Mouse (Mus musculus) limb, embryonic 12.5 days (tissue): ENCODE results near the gene Fxyd3. TPM values are rescaled to one million over a fixed set of nuclear protein-coding genes. Genes with fewer than 3 reads are reported as not detected.

Experiments
- ATAC-seq: fragments of 200-750 bp; cut with Nextera tagmentation; 2 replicates; pipeline ENCODE4 v1.8.0; 2017; ENCODE audit warnings: low read depth, moderate TSS enrichment; ENCODE audit not compliant: insufficient number of reproducible peaks, insufficient read depth, low FRiP score, low TSS enrichment
- H3K27ac ChIP-seq: fragments of 300-500 bp; sonication (generic); 2 replicates; pipeline ENCODE4 v1.5.1; 2016; ENCODE audit warnings: mild to moderate bottlenecking, moderate library complexity
- H3K27me3 ChIP-seq: fragments of 300-500 bp; sonication (generic); 2 replicates; pipeline ENCODE4 v1.6.1; 2016; ENCODE audit warnings: mild to moderate bottlenecking, moderate library complexity
- H3K36me3 ChIP-seq: fragments of 300-500 bp; sonication (generic); 2 replicates; pipeline ENCODE4 v1.6.1; 2016; ENCODE audit warnings: mild to moderate bottlenecking, moderate library complexity
- H3K4me1 ChIP-seq: fragments of 300-500 bp; sonication (generic); replicated peaks from 2 replicates; pipeline ENCODE4 v1.6.1; 2016
- H3K4me2 ChIP-seq: fragments of 300-500 bp; sonication (generic); 2 replicates; pipeline ENCODE4 v1.6.1; 2016; ENCODE audit warnings: mild to moderate bottlenecking, moderate library complexity
- H3K4me3 ChIP-seq: fragments of 300-500 bp; sonication (generic); replicated peaks from 2 replicates; pipeline ENCODE4 v1.5.1; 2016; ENCODE audit warnings: mild to moderate bottlenecking
- H3K9ac ChIP-seq: fragments of 300-500 bp; sonication (generic); replicated peaks from 2 replicates; pipeline ENCODE4 v1.6.1; 2016; ENCODE audit warnings: mild to moderate bottlenecking, moderate library complexity
- H3K9me3 ChIP-seq: fragments of 300-500 bp; sonication (generic); 2 replicates; pipeline ENCODE4 v1.6.1; 2016; ENCODE audit warnings: mild to moderate bottlenecking, moderate library complexity
- WGBS: fragments of 180-500 bp; shearing (Covaris S2); methylation state at CpG from one replicate; pipeline ENCODE4 v1.1.7; 2016; 5-methylcytosine and 5-hydroxymethylcytosine counted together
- polyA plus RNA-seq: library from polyadenylated mRNA; unstranded; fragments of >200 nt; fragmentation: Nextera tagmentation; extraction: Ambion mirVana; gene quantifications from 2 replicates; pipeline ENCODE4 v1.2.1, GENCODE M21; 2016

Fxyd3 gene
- polyA plus RNA-seq, 1 experiment from 2014 or later, result 18.3 TPM

DNA sequence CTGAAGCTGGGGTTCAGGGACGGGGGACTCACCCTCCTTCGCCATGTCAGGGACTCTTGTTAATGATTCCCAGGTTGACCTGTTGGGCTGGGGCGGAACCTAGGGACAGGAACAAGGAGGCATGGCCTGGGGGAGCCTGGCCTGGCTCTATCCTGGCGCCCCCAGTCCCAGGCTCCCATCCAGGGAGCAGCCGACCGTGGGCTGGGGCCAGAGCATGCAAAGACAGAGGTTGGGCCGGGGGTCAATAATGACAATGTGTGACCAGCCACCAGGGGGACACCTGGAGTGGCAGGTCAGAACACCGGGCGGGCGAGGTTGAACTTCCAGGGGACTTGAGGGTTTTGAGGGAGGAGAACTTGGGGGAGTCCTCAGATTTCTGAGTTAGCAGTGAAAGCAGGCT lies 38.1 kb upstream of the Fxyd3 start:
- H3K27me3 ChIP-seq, result peaks cover 2% of the 10 kb centered on the region
- H3K9me3 ChIP-seq, result no peaks in the 10 kb centered on the region
- no peak overlapping the region; the same call in 1 of the 2 replicates for H3K9ac ChIP-seq
- no peak overlapping the region for H3K27ac ChIP-seq
- ATAC-seq, result no peak
- peak overlapping the region; percentile 42; the same call in 1 of the 2 replicates for H3K4me2 ChIP-seq
- peaks cover 15% of the 10 kb centered on the region for H3K4me1 ChIP-seq
- H3K36me3 ChIP-seq, result no peaks in the 10 kb centered on the region
- 0 out of 2 replicates have a peak overlapping the region, but pooled peaks have one; percentile 11 for H3K4me3 ChIP-seq
- WGBS, result 49% methylated on average over 10 of the region's 10 CpGs

- WGBS, result 67% methylated on average over 6 of the region's 6 CpGs
- H3K36me3 ChIP-seq, result no peaks in the 10 kb centered on the region
- H3K9me3 ChIP-seq, result no peaks in the 10 kb centered on the region
- peaks cover 2% of the 10 kb centered on the region for H3K27me3 ChIP-seq
- peaks cover 15% of the 10 kb centered on the region for H3K4me1 ChIP-seq
- H3K4me3 ChIP-seq, result no peak overlapping the region
- no peak for ATAC-seq
- H3K27ac ChIP-seq, result no peak overlapping the region
- H3K4me2 ChIP-seq, result no peak overlapping the region
- H3K9ac ChIP-seq, result no peak overlapping the region; the same call in 1 of the 2 replicates
These were observed 37.3 kb upstream of the Fxyd3 start for GRCm38 (mm10) chr7:31113800-31114199.

GRCm38 (mm10) chr7:31112036-31112435 lies 35.5 kb upstream of the Fxyd3 start:
- 56% methylated on average over 4 of the region's 4 CpGs for WGBS
- Histone ChIP-seq H3K9me3 (no peaks in the 10 kb centered on the region), H3K36me3 (no peaks in the 10 kb centered on the region), H3K27me3 (peaks cover 2% of the 10 kb centered on the region), H3K27ac (no peak overlapping the region), H3K4me2 (no peak overlapping the region), H3K4me1 (peaks cover 15% of the 10 kb centered on the region), H3K9ac (no peak overlapping the region), H3K4me3 (no peak overlapping the region)
- no peak for ATAC-seq

DNA sequence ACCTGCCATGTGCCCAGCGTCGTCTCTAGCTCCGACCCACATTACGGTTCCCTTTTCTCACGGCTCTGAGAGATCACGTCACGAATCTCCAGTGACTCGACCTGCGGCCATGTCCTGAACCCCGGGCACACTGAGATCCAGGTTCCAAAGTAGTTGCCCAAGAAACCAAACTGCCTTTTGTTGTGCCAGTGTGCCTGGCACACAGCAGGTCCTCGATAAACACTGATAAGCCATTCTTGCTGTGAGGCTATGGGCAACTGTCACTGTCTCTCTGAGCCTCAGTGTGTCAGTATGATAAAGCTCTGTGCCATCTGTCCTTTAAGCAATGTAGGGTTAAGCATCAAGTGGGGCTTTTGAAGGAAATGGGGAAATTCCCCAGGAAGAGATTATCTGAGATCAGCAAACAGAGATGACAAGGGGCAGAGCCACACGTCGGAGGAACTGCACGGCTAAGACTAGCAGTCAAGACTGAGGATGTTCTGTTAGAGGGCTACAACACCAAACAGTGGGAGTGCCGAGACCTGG lies 34.4 kb upstream of the Fxyd3 start:
- no peak overlapping the region for H3K9ac ChIP-seq
- no peak overlapping the region for H3K4me2 ChIP-seq
- 85% methylated on average over 15 of the region's 15 CpGs for WGBS
- no peak for ATAC-seq
- peaks cover 14% of the 10 kb centered on the region for H3K4me1 ChIP-seq
- peaks cover 2% of the 10 kb centered on the region for H3K27me3 ChIP-seq
- no peaks in the 10 kb centered on the region for H3K9me3 ChIP-seq
- H3K4me3 ChIP-seq, result no peak overlapping the region
- no peaks in the 10 kb centered on the region for H3K36me3 ChIP-seq
- no peak overlapping the region for H3K27ac ChIP-seq

GRCm38 (mm10) chr7:31109796-31110195 lies 33.3 kb upstream of the Fxyd3 start:
- H3K9me3 ChIP-seq, result no peaks in the 10 kb centered on the region
- peaks cover 3% of the 10 kb centered on the region; the same call in 1 of the 2 replicates for H3K27me3 ChIP-seq
- no peak overlapping the region for H3K27ac ChIP-seq
- H3K9ac ChIP-seq, result no peak overlapping the region
- H3K4me1 ChIP-seq, result peaks cover 3% of the 10 kb centered on the region; the same call in 1 of the 2 replicates
- no peak for ATAC-seq
- H3K36me3 ChIP-seq, result no peaks in the 10 kb centered on the region
- no peak overlapping the region for H3K4me3 ChIP-seq
- WGBS, result 85% methylated on average over 5 of the region's 5 CpGs
- H3K4me2 ChIP-seq, result no peak overlapping the region

- H3K27me3 ChIP-seq, result 0 out of 2 replicates have a peak, but pooled peaks cover 8% of the 10 kb centered on the region
- no peak for ATAC-seq
- H3K27ac ChIP-seq, result no peak overlapping the region
- no peak overlapping the region for H3K9ac ChIP-seq
- no peaks in the 10 kb centered on the region for H3K9me3 ChIP-seq
- H3K4me3 ChIP-seq, result no peak overlapping the region
- no peaks in the 10 kb centered on the region for H3K36me3 ChIP-seq
- WGBS, result 36% methylated on average over 6 of the region's 7 CpGs
- H3K4me1 ChIP-seq, result no peaks in the 10 kb centered on the region
- H3K4me2 ChIP-seq, result no peak overlapping the region
These were observed 32.6 kb upstream of the Fxyd3 start for GRCm38 (mm10) chr7:31109091-31109490.

DNA sequence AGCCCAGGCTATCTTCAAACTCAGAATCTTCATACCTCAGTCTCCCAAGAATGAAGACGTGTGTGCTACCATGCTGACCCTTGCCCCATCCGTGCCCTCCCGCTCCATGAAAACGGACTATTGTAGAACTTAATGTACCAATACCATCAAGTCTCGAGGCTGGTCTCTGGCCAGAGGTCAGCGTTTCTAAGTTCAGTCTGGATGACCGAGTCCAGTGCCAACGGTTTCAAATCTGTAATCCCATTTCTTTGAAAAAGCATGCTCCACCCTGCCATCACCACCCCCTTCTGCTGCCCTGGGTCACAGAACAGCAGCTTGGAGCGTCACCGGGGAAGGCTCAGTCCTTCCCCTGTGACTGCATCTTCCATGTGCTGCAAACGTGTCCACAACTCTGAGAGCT lies 31.3 kb upstream of the Fxyd3 start:
- H3K27ac ChIP-seq, result no peak overlapping the region
- no peaks in the 10 kb centered on the region for H3K36me3 ChIP-seq
- H3K4me3 ChIP-seq, result no peak overlapping the region
- no peak overlapping the region for H3K9ac ChIP-seq
- 88% methylated on average over 11 of the region's 11 CpGs for WGBS
- H3K9me3 ChIP-seq, result no peaks in the 10 kb centered on the region
- H3K4me1 ChIP-seq, result no peaks in the 10 kb centered on the region
- peaks cover 19% of the 10 kb centered on the region for H3K27me3 ChIP-seq
- no peak overlapping the region for H3K4me2 ChIP-seq
- ATAC-seq, result no peak

GRCm38 (mm10) chr7:31106166-31106565 lies 29.7 kb upstream of the Fxyd3 start:
- Histone ChIP-seq H3K4me3 (no peak overlapping the region), H3K4me2 (no peak overlapping the region), H3K9me3 (no peaks in the 10 kb centered on the region), H3K36me3 (no peaks in the 10 kb centered on the region), H3K27ac (no peak overlapping the region), H3K9ac (no peak overlapping the region), H3K27me3 (peaks cover 23% of the 10 kb centered on the region), H3K4me1 (no peaks in the 10 kb centered on the region)
- 53% methylated on average over 3 of the region's 3 CpGs for WGBS
- ATAC-seq, result no peak

GRCm38 (mm10) chr7:31105061-31105768 lies 28.7 kb upstream of the Fxyd3 start:
- Histone ChIP-seq H3K4me1 (no peaks in the 10 kb centered on the region), H3K36me3 (no peaks in the 10 kb centered on the region), H3K4me3 (no peak overlapping the region), H3K9ac (no peak overlapping the region), H3K27ac (no peak overlapping the region), H3K9me3 (no peaks in the 10 kb centered on the region), H3K27me3 (peaks cover 23% of the 10 kb centered on the region), H3K4me2 (no peak overlapping the region)
- no peak for ATAC-seq
- WGBS, result 59% methylated on average over 15 of the region's 15 CpGs

GRCm38 (mm10) chr7:31100786-31101185 lies 24.3 kb upstream of the Fxyd3 start:
- ATAC-seq, result no peak

GRCm38 (mm10) chr7:31099612-31099982 lies 23.1 kb upstream of the Fxyd3 start:
- Histone ChIP-seq H3K4me3 (no peak overlapping the region), H3K27ac (no peak overlapping the region), H3K27me3 (peaks cover 18% of the 10 kb centered on the region), H3K9me3 (no peaks in the 10 kb centered on the region), H3K4me1 (peaks cover 5% of the 10 kb centered on the region; the same call in 1 of the 2 replicates), H3K4me2 (no peak overlapping the region), H3K9ac (no peak overlapping the region), H3K36me3 (no peaks in the 10 kb centered on the region)
- 85% methylated on average over 6 of the region's 6 CpGs for WGBS
- no peak for ATAC-seq

More at GRCm38 (mm10) chr7:31100786-31101185, 24.3 kb upstream of the Fxyd3 start:
- no peak overlapping the region for H3K27ac ChIP-seq
- WGBS, result 87% methylated on average over 14 of the region's 14 CpGs
- no peak overlapping the region for H3K4me2 ChIP-seq
- no peak overlapping the region for H3K9ac ChIP-seq
- peaks cover 23% of the 10 kb centered on the region for H3K27me3 ChIP-seq
- H3K36me3 ChIP-seq, result no peaks in the 10 kb centered on the region
- H3K9me3 ChIP-seq, result no peaks in the 10 kb centered on the region
- H3K4me1 ChIP-seq, result peaks cover 5% of the 10 kb centered on the region; the same call in 1 of the 2 replicates
- no peak overlapping the region for H3K4me3 ChIP-seq
